Mouse (Mus musculus) cerebellum, postnatal 4 days (tissue): ENCODE data around the gene Gm5089.

ENCODE experiments used
- DNase-seq, 2 experiments: peaks; one replicate each; pipeline ENCODE4 v3.0.0; 2022; ENCODE audit warnings: low spot score in 2 of 2, mixed read lengths in 1 of 2

Gene Gm5089

GRCm38 (mm10) chr14:122450496-122451382 lies at the start of gene Gm5089:
Gene Gm5089, minus strand, starts transcription at chr14:122451115.
- DNase-seq = peak; percentile 61 to 86

DNA sequence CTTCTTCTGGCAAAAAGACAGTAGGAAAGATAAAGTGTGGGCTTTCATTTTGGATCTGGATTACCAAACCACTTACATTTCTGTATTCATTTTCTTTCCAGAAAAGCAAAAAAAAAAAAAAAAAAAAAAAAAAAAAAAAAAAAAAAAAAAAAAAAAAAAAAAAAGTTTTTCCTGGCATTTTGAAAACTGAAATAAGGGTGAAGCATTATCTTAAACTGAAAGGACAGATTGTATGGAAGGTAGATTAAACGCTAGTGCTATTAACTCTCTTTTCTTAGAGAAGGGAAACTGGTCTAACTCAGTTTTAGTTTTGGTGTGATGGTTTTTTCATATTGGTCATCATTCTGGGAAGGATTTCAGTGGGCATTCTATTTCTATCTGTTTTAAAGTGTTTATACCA lies 41.1 kb upstream of the Gm5089 start:
- DNase-seq = no peak

DNA sequence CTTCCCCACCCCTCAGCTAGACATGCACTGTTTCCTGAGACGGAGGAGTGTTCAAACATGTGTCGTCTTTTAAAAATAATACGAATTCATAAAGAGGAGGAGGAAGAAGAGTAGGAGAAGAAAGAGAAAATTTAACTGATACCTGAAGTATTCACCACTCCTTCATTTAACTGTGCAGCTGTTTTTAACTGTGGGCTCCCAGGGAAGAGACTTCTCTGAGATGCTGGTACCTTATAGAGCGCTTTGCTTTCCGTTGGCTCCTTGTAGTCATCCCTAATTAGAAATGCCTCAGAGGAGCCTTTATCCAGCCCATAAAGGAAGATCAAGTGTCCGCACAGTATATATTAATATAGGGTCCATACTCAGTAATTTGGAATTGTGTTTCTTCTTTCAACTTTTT lies 40.6 kb upstream of the Gm5089 start:
- DNase-seq = no peak

- DNase-seq = peak in 1 of 2 experiments; percentile 62
These were observed 39.8 kb upstream of the Gm5089 start, which contains the start of gene Gm10837 for GRCm38 (mm10) chr14:122490441-122491328. Gene Gm10837, plus strand, starts transcription at chr14:122490586.

DNA sequence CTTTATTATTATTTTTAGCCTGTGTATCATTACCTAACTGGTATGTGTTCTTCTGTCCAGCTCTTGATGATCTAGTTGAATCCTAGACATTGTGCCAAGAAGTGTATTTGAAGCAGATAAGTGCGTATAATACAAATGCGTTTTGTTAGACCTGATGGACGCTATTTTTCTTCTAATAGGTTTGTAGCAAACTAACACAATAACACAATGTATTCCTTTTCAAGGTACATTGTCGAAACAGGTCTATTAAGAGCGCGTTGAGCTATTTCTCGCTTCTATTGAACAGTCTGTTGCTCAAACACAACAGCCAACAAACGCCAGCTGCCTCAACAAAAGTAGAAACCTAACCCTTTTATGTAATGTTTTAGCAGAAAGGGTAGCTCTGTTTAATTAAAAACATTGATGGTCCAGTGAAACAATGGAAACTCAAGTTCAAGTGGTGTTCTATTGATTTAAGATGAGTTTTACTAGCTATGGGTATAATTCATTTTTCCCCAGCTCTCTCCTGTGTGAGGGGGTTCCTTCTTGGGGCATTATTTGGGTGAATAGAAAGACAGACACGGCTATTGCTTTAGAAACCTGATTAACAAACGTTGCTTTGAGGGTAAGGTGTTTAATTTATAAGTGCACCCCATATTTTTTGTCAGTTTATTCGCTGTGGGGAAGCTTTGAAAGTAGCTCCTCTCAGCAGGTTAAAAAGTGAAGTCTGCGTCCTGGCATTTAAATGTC lies 38.9 kb upstream of the Gm5089 start:
- no peak for DNase-seq

- DNase-seq = no peak
These were observed 38.1 kb upstream of the Gm5089 start for GRCm38 (mm10) chr14:122489041-122489440.

DNA sequence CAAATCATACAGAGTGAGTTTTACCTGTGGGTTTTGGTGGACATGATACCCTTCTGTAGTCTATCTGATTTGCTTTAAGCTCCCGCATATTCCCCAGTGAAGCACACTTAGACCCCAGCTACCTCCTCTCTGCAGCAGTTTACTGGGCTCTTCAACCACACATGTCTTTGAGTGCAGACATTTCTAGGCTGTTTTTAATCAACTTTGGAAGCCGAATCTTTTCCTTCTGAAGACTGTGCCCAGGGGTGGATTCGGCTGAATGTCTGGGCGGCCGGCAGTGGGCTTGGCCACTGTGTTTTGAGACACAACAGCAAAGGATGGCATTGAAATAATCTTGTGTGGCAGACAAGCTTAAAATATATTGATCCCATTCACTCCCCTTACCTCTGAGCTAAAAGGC lies 36.5 kb upstream of the Gm5089 start:
- DNase-seq = no peak

- DNase-seq = peak in 1 of 2 experiments; percentile 1
These were observed 35.7 kb upstream of the Gm5089 start for GRCm38 (mm10) chr14:122486611-122487010.

DNA sequence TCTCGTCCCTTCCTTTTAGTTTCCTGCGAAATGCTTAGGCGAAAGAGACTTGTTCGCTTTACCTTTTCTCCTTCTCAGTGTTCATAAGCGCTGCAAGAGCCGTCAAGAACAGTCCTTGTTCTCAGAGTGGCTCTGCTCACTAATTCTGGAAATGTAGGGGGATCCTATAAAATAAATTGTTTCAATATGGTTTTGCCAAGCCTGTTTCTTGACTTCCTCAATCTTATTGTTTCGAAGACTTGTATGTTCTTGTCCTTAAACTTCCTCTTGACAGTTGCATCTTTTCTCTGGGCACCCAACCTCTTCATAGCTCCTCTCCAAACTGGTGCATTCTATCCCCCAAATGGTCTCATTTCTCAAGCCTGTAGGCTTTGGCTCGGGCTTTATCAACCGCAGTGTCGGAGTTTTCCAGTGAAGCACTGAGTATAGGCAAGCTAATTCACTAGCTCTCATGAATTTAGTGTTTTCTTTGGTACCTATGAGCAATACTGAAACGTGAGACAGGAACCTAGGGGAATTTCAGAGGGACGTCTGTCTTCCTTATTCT lies 34.8 kb upstream of the Gm5089 start:
- DNase-seq = peak in 1 of 2 experiments; percentile 23

GRCm38 (mm10) chr14:122484844-122485551 lies 34.1 kb upstream of the Gm5089 start:
- peak in 1 of 2 experiments; percentile 52 for DNase-seq

GRCm38 (mm10) chr14:122484458-122484843 lies 33.5 kb upstream of the Gm5089 start:
- peak in 1 of 2 experiments; percentile 22 for DNase-seq

GRCm38 (mm10) chr14:122483556-122484421 lies 32.9 kb upstream of the Gm5089 start:
- DNase-seq = peak in 1 of 2 experiments; percentile 41

GRCm38 (mm10) chr14:122483024-122483385 lies 32.1 kb upstream of the Gm5089 start:
- DNase-seq = peak in 1 of 2 experiments; percentile 17

GRCm38 (mm10) chr14:122482081-122483023 lies 31.4 kb upstream of the Gm5089 start:
- DNase-seq = peak in 1 of 2 experiments; percentile 48

- peak in 1 of 2 experiments; percentile 42 for DNase-seq
These were observed 30.3 kb upstream of the Gm5089 start for GRCm38 (mm10) chr14:122481181-122481580.

DNA sequence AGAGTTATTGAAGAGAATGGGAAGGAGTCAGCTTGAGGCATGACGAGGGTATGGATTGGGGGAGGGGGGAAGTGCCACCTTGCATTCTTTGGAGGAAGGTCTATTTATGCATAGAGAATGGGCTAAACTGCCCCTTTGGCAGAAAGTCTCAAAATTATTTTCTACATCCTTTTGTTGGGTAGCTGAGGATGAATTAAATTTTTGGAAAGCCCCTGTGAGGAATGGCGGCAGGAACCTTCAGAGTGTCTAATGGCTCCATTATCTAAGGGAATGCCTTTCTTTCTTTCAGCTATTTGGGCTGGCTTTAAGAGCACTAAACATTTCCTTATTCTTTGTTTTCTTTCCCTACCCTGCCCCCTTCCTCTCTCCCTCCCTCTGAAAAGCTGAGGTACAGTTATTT lies 29.4 kb upstream of the Gm5089 start:
- DNase-seq = peak in 1 of 2 experiments; percentile 6

- DNase-seq = peak in 1 of 2 experiments; percentile 1
These were observed 28.7 kb upstream of the Gm5089 start for GRCm38 (mm10) chr14:122479461-122480109.

GRCm38 (mm10) chr14:122478574-122479011 lies 27.7 kb upstream of the Gm5089 start:
- peak in 1 of 2 experiments; percentile 50 for DNase-seq
